Mouse (Mus musculus) sigmoid colon, adult 10 weeks (tissue): Measurements from ENCODE around the gene Otx1. TPM values are rescaled to one million over a fixed set of nuclear protein-coding genes. Genes with fewer than 3 reads are reported as not detected.

ENCODE experiments used
- polyA plus RNA-seq: library from polyadenylated mRNA; stranded (reverse); fragments of 350-450 nt; fragmentation: Illumina TruSeq; extraction: RNeasy Lipid Tissue Mini Kit (QIAGEN cat#74804); gene quantifications from one replicate; pipeline ENCODE4 v1.2.3, GENCODE M21; 2014; ENCODE audit warnings: low read depth, low replicate concordance

The Otx1 gene
- polyA plus RNA-seq, result not detected

DNA sequence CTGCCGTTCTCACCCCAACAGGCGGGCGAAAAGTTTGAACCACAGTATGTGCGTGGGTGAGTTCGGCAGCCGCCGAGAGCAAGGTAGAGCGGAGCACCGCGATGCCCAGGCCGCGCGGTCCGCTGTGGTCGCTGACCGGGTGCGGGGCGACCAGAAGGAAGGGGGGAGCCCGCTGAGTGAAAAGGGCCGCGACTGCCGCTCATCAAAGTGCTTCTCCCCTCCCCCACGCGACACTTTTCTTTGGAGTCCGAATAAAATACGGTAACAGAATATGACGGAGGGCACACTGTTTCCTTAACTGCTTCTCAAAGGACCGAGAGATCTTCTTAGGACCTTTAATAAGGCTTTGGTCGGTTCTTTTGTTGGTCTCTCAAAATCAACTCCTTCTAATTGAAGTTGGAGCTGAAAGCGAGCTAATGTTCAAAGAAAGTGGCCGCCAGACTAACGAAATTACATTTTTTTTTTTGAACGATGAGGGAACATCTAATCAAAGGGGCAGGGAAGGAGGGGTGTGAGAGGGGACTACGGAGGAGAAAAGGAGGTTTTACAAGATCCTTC, at the start of gene Otx1:
Gene Otx1 (minus strand): TSS at position 115 of the 558 bp plus-strand sequence.

